Mouse (Mus musculus) heart, adult 2 months (tissue): ENCODE measurements around the gene Sirt3.

Experiments used
- CTCF ChIP-seq: fragments of 200-600 bp; IDR thresholded peaks from 2 replicates; pipeline ENCODE4 v1.8.1; 2022; ENCODE audit warnings: antibody characterized with exemption, mild to moderate bottlenecking, moderate library complexity
- EP300 ChIP-seq: fragments of 200-500 bp; IDR thresholded peaks from 2 replicates; pipeline ENCODE4 v1.6.1; 2011; ENCODE audit warnings: low read depth, low read length, control low read depth; ENCODE audit not compliant: insufficient read depth

- no peak for TF ChIP-seq CTCF
- TF ChIP-seq EP300 = no peak
These were observed 15.8 kb upstream of the Sirt3 start for GRCm38 (mm10) chr7:140897863-140898262.
